Mouse (Mus musculus) stomach, embryonic 15.5 days (tissue): Measurements from ENCODE around the gene Morn3. TPM values are rescaled to one million over a fixed set of nuclear protein-coding genes. Genes with fewer than 3 reads are reported as not detected.

Source experiments
- ATAC-seq: fragments of 200-750 bp; cut with Nextera tagmentation; 2 replicates; pipeline ENCODE4 v1.8.0; 2017; ENCODE audit warnings: low read depth, moderate number of reproducible peaks, moderate TSS enrichment; ENCODE audit not compliant: insufficient read depth, low FRiP score
- H3K27ac ChIP-seq: fragments of 300-500 bp; sonication (generic); 2 replicates; pipeline ENCODE4 v1.5.1; 2015; ENCODE audit warnings: mild to moderate bottlenecking, inconsistent platforms
- H3K27me3 ChIP-seq: fragments of 300-500 bp; sonication (generic); replicated peaks from 2 replicates; pipeline ENCODE4 v1.6.1; 2015; ENCODE audit warnings: inconsistent platforms
- H3K36me3 ChIP-seq: fragments of 300-500 bp; sonication (generic); 2 replicates; pipeline ENCODE4 v1.6.1; 2015; ENCODE audit warnings: inconsistent platforms
- H3K4me1 ChIP-seq: fragments of 300-500 bp; sonication (generic); 2 replicates; pipeline ENCODE4 v1.6.1; 2015; ENCODE audit warnings: inconsistent platforms
- H3K4me2 ChIP-seq: fragments of 300-500 bp; sonication (generic); 2 replicates; pipeline ENCODE4 v1.6.1; 2015; ENCODE audit warnings: mild to moderate bottlenecking, inconsistent platforms
- H3K4me3 ChIP-seq: fragments of 300-500 bp; sonication (generic); replicated peaks from 2 replicates; pipeline ENCODE4 v1.5.1; 2015; ENCODE audit warnings: inconsistent platforms
- H3K9ac ChIP-seq: fragments of 300-500 bp; sonication (generic); 2 replicates; pipeline ENCODE4 v1.6.1; 2015; ENCODE audit warnings: inconsistent platforms
- H3K9me3 ChIP-seq: fragments of 300-500 bp; sonication (generic); 2 replicates; pipeline ENCODE4 v1.6.1; 2016; ENCODE audit warnings: inconsistent platforms
- WGBS: fragments of 180-500 bp; shearing (Covaris S2); methylation state at CpG from one replicate; pipeline ENCODE4 v1.1.7; 2015; 5-methylcytosine and 5-hydroxymethylcytosine counted together
- polyA plus RNA-seq: library from polyadenylated mRNA; unstranded; fragments of >200 nt; fragmentation: Nextera tagmentation; extraction: Ambion mirVana; gene quantifications from 2 replicates; pipeline ENCODE4 v1.2.1, GENCODE M21; 2015

The Morn3 gene
- polyA plus RNA-seq, 1 experiment from 2014 or later: 0.54 TPM

DNA sequence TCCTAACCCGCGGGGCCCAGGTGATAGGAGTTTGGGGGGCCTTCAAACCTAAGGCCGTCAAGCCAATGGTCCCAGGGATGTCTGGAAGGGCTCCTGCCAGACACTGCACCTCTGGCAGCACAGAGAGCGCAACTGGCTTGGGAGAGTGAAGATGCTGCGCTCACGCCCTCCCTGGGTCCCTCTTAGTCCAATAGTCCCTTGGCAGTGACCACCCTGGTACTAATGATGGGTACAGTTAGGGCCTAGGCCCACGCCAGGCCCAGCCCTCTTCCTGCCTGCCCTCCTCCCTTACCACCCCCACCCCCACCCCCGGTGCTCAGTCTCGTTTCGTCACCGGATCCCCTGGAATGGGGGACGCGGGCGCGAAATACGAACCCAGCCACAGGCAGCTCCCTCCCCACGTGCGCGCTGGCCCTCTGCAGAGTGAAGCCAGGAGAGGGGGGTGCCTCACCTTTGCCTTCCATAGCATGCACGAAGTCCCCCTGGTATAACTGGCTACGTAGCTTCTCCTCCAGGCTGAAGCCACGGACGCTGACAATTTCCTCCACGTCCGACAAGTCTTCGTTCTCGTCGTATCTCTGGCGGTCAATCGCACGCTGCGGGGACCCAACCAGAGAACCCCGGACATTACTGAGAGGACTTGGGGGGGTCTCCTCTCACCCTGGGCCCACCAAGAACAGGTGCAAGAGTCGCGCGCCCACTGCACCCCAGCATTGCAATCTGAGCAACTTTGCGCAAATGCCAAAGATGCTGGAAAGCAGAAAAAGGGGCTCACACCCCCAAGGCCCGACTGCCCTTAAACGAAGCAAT lies 59.4 kb downstream of the Morn3 start:
- 0 out of 2 replicates have a peak, but pooled peaks have one; percentile 15 for ATAC-seq
- WGBS: 6% methylated on average over 39 of the region's 39 CpGs
- Histone ChIP-seq H3K9ac (peak overlapping the region; percentile 48; the same call in 1 of the 2 replicates), H3K4me2 (peak overlapping the region; percentile 89), H3K9me3 (no peaks in the 10 kb centered on the region), H3K36me3 (no peaks in the 10 kb centered on the region), H3K27ac (no peak overlapping the region), H3K27me3 (no peaks in the 10 kb centered on the region), H3K4me3 (peak overlapping the region; percentile 73), H3K4me1 (peaks cover 10% of the 10 kb centered on the region)

DNA sequence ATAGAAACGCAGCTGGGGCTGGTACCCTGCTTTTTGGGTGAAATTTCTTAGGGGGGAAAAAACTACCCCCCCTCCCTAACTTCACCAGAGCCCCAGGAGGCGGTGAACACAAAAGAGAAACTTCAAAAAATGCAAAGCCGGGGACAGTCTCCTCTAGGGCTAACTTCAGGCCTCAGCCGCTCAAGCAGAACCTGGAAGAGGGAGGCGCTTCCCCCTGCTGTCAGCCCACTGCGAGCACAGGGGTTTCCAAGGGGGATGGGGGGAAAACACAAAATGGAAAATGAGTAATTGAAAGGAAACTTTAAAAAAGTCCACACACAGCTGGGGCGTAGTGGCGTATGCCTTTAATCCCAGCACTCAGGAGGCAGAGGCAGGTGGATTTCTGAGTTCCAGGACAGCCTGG lies 60.7 kb downstream of the Morn3 start:
- WGBS: 60% methylated on average over 8 of the region's 8 CpGs
- Histone ChIP-seq H3K4me3 (no peak overlapping the region), H3K27ac (no peak overlapping the region), H3K9me3 (no peaks in the 10 kb centered on the region), H3K36me3 (no peaks in the 10 kb centered on the region), H3K9ac (no peak overlapping the region), H3K4me2 (no peak overlapping the region), H3K4me1 (peaks cover 10% of the 10 kb centered on the region), H3K27me3 (no peaks in the 10 kb centered on the region)
- no peak for ATAC-seq

Other genes with a start within 250 kb of the Morn3 start
- gene Anapc5, start 225.7 kb downstream of the Morn3 start, polyA plus RNA-seq: 384 and 409 TPM in 2 replicates
- gene Rnf34, start 197.0 kb downstream of the Morn3 start, polyA plus RNA-seq: 28.4 and 32.7 TPM in 2 replicates
- gene Kdm2b, start 57.2 kb downstream of the Morn3 start, polyA plus RNA-seq: 29.6 and 31.7 TPM in 2 replicates
- 20.0 and 20.3 TPM in 2 replicates for gene Orai1, start 31.9 kb downstream of the Morn3 start, polyA plus RNA-seq
- gene Tmem120b, start 21.4 kb upstream of the Morn3 start, polyA plus RNA-seq: 12.9 and 14.2 TPM in 2 replicates
- 1.9 and 2.3 TPM in 2 replicates for gene Rhof, start 85.7 kb upstream of the Morn3 start, polyA plus RNA-seq
- 9.4 and 9.6 TPM in 2 replicates for gene Setd1b, start 95.2 kb upstream of the Morn3 start, polyA plus RNA-seq
- gene Psmd9, start 122.4 kb upstream of the Morn3 start, polyA plus RNA-seq: 67.6 and 76.0 TPM in 2 replicates
- gene Hpd, start 135.7 kb upstream of the Morn3 start, polyA plus RNA-seq: 2.2 and 5.3 TPM in 2 replicates
- 0.86 and 0.92 TPM in 2 replicates for gene Wdr66, start 205.1 kb upstream of the Morn3 start, polyA plus RNA-seq